Mouse (Mus musculus): ENCODE measurements around the gene Mpzl1. TPM values are rescaled to one million over a fixed set of nuclear protein-coding genes. Genes with fewer than 3 reads are reported as not detected.

Gene Mpzl1
- polyA plus RNA-seq, 1 experiment from 2014 or later, result 164 TPM

- Histone ChIP-seq H3K27ac (no peak overlapping the region), H3K9me3 (no peaks in the 10 kb centered on the region), H3K27me3 (no peaks in the 10 kb centered on the region), H3K4me1 (no peaks in the 10 kb centered on the region), H3K4me2 (replicated peaks) (no peak overlapping the region), H3K4me3 (no peak overlapping the region), H3K9ac (no peak overlapping the region), H3K36me3 (peaks cover 4% of the 10 kb centered on the region; the same call in 1 of the 2 replicates)
- 85% methylated on average over 14 of the region's 14 CpGs for WGBS
- no peak for ATAC-seq (ENCODE audit: insufficient number of reproducible peaks, insufficient read depth, low FRiP score, low TSS enrichment)
Observed at GRCm38 (mm10) chr1:165653126-165653885, 19.0 kb upstream of the Mpzl1 start.

GRCm38 (mm10) chr1:165652507-165652906, 18.2 kb upstream of the Mpzl1 start:
- WGBS, result 57% methylated on average over 2 of the region's 2 CpGs
- Histone ChIP-seq H3K9me3 (no peaks in the 10 kb centered on the region), H3K27me3 (no peaks in the 10 kb centered on the region), H3K9ac (no peak overlapping the region), H3K36me3 (peaks cover 4% of the 10 kb centered on the region; the same call in 1 of the 2 replicates), H3K27ac (no peak overlapping the region), H3K4me1 (no peaks in the 10 kb centered on the region), H3K4me2 (replicated peaks) (no peak overlapping the region), H3K4me3 (no peak overlapping the region)
- no peak for ATAC-seq (ENCODE audit: insufficient number of reproducible peaks, insufficient read depth, low FRiP score, low TSS enrichment)

GRCm38 (mm10) chr1:165651158-165651557, 16.8 kb upstream of the Mpzl1 start:
- Histone ChIP-seq H3K9ac (no peak overlapping the region), H3K27me3 (no peaks in the 10 kb centered on the region), H3K4me1 (no peaks in the 10 kb centered on the region), H3K27ac (no peak overlapping the region), H3K4me2 (replicated peaks) (no peak overlapping the region), H3K9me3 (no peaks in the 10 kb centered on the region), H3K4me3 (no peak overlapping the region), H3K36me3 (no peaks in the 10 kb centered on the region)
- ATAC-seq (ENCODE audit: insufficient number of reproducible peaks, insufficient read depth, low FRiP score, low TSS enrichment), result no peak
- 70% methylated on average over 5 of the region's 5 CpGs for WGBS

- H3K27ac ChIP-seq, result no peak overlapping the region
- 75% methylated on average over 4 of the region's 4 CpGs for WGBS
- H3K36me3 ChIP-seq, result no peaks in the 10 kb centered on the region
- no peak overlapping the region for H3K9ac ChIP-seq
- H3K4me3 ChIP-seq, result no peak overlapping the region
- H3K4me1 ChIP-seq, result no peaks in the 10 kb centered on the region
- no peak for ATAC-seq (ENCODE audit: insufficient number of reproducible peaks, insufficient read depth, low FRiP score, low TSS enrichment)
- no peaks in the 10 kb centered on the region for H3K27me3 ChIP-seq
- no peak overlapping the region for H3K4me2 ChIP-seq (replicated peaks)
- no peaks in the 10 kb centered on the region for H3K9me3 ChIP-seq
Observed at GRCm38 (mm10) chr1:165645102-165645501, 10.8 kb upstream of the Mpzl1 start.

DNA sequence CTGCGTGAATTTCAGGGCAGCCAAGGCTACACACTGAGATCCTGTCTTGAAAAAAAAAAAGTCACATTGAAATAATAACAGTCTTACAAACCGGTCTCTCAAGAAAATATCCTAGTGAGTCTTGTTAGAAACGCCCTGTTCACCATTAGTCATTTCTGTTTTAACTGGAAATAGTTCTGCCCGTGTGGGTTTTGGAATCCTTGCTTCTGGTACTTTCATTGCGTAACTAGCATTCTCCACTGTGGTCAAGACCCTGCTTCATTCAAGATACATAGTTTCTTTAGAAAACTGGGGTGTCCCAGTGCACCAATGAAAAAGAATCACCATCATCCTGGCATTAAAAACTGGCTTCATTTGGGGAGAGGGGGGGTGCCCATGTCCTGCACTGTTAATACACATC, 9.4 kb upstream of the Mpzl1 start:
- H3K4me3 ChIP-seq, result no peak overlapping the region
- 72% methylated on average over 5 of the region's 5 CpGs for WGBS
- no peaks in the 10 kb centered on the region for H3K27me3 ChIP-seq
- no peak overlapping the region for H3K27ac ChIP-seq
- ATAC-seq (ENCODE audit: insufficient number of reproducible peaks, insufficient read depth, low FRiP score, low TSS enrichment), result no peak
- no peaks in the 10 kb centered on the region for H3K4me1 ChIP-seq
- no peak overlapping the region for H3K4me2 ChIP-seq (replicated peaks)
- H3K9me3 ChIP-seq, result no peaks in the 10 kb centered on the region
- no peak overlapping the region for H3K9ac ChIP-seq
- no peaks in the 10 kb centered on the region for H3K36me3 ChIP-seq

GRCm38 (mm10) chr1:165642780-165643311, 8.5 kb upstream of the Mpzl1 start:
- H3K9ac ChIP-seq, result peak overlapping the region; percentile 83
- peak overlapping the region; percentile 61 for H3K4me2 ChIP-seq (replicated peaks)
- 0% methylated on average over 15 of the region's 16 CpGs for WGBS
- H3K4me1 ChIP-seq, result no peaks in the 10 kb centered on the region
- peak overlapping the region; percentile 79 for H3K4me3 ChIP-seq
- H3K27me3 ChIP-seq, result no peaks in the 10 kb centered on the region
- peak; percentile 73 for ATAC-seq (ENCODE audit: insufficient number of reproducible peaks, insufficient read depth, low FRiP score, low TSS enrichment)
- H3K9me3 ChIP-seq, result no peaks in the 10 kb centered on the region
- peak overlapping the region; percentile 95 for H3K27ac ChIP-seq
- H3K36me3 ChIP-seq, result no peaks in the 10 kb centered on the region

- under 1% methylated on average over 75 of the region's 75 CpGs for WGBS
- Histone ChIP-seq H3K4me3 (peak overlapping the region; percentile 79), H3K36me3 (no peaks in the 10 kb centered on the region), H3K9me3 (no peaks in the 10 kb centered on the region), H3K4me2 (replicated peaks) (peak overlapping the region; percentile 61), H3K27ac (peak overlapping the region; percentile 95), H3K27me3 (no peaks in the 10 kb centered on the region), H3K4me1 (no peaks in the 10 kb centered on the region), H3K9ac (peak overlapping the region; percentile 83)
- peak; percentile 53 for ATAC-seq (ENCODE audit: insufficient number of reproducible peaks, insufficient read depth, low FRiP score, low TSS enrichment)
Observed at GRCm38 (mm10) chr1:165641786-165642771, 7.7 kb upstream of the Mpzl1 start.

DNA sequence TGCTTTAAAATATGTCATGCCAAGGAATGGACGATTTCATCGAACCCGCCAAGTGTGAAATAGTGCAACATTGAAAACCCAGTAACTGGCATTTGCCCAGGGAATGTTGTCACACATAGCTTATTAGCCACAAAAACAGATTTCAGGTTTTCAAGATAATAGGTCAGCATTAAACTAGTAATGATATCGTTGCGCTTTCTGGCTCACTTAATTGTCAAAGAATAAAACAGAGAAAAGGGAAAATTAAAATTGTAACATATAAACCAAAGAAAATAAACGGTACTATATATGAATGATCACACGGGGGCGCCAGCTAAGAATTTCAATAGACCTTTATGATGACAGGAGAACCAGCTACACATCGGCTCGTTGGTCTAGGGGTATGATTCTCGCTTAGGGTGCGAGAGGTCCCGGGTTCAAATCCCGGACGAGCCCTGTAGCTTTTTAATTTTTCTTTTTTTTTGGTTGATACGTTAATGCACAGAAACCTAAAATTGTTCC, 7.0 kb upstream of the Mpzl1 start:
- WGBS, result 7% methylated on average over 16 of the region's 16 CpGs
- Histone ChIP-seq H3K4me1 (no peaks in the 10 kb centered on the region), H3K4me3 (peak overlapping the region; percentile 79), H3K36me3 (no peaks in the 10 kb centered on the region), H3K9me3 (no peaks in the 10 kb centered on the region), H3K4me2 (replicated peaks) (peak overlapping the region; percentile 61), H3K9ac (no peak overlapping the region), H3K27ac (no peak overlapping the region), H3K27me3 (no peaks in the 10 kb centered on the region)
- 0 out of 2 replicates have a peak, but pooled peaks have one; percentile 36 for ATAC-seq (ENCODE audit: insufficient number of reproducible peaks, insufficient read depth, low FRiP score, low TSS enrichment)

DNA sequence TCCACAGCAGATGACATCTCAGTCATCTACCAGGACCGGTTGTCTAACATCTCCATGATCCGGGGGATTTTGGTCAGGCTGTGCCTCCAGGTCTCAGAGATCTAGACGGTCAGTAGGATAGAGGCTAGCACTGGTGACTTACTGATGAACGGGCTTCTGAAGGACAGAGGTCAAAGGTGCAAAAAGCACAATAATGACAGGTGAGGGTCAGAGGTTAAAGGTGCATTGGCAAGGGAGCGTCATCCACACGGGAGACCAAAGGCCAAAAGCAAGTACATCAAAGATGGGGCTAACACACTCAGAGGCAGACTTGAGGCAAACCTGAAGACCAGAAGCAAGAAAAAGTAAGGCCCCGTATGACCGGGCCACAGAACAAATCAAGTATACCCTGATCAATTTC, 2.0 kb upstream of the Mpzl1 start:
- no peak overlapping the region for H3K4me2 ChIP-seq (replicated peaks)

DNA sequence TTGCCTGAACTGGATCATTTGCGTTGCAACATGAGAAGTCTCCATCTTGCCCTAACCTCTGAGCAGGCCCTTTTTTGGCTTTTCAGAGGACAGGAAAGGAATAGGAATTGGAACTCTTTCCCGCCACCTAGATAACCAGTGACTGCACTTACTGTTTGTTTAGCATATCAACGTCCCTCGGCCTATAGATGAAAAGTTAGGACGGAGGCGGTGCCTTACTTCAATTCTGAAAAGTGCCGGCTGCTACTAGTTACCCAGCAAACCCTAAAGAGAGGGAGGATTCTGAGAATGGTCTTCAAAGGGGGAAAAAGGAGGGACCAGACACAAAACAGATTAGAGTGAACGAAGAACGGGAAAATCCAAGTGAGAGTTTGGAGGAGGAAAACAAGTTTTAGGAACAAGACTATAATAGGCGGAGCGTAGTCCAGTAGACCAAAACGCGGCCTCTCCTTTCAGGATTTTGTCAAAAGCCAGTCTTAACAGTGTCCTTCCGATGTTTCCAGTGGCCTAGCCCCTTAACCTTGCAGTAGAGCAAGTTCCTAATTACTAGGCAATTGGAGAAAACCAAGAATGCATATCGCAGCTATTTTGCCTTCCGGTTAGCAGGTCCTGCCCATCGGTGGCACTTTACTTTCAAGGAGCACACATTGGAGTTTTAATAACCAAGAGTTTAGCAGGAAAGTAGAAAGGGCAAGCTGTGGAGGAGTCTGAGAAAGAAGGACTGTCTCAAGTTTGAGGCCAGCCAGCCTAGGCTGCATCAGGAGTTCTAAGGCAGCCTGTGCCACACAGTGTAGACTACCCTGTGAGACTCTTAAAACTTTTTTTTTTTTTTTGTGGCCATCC, 938 bp upstream of the Mpzl1 start:
- Histone ChIP-seq H3K4me3 (peak overlapping the region; percentile 61), H3K27me3 (no peaks in the 10 kb centered on the region), H3K4me2 (replicated peaks) (peak overlapping the region; percentile 68), H3K9ac (0 out of 2 replicates have a peak overlapping the region, but pooled peaks have one; percentile 11), H3K4me1 (peaks cover 24% of the 10 kb centered on the region), H3K36me3 (no peaks in the 10 kb centered on the region), H3K9me3 (no peaks in the 10 kb centered on the region), H3K27ac (peak overlapping the region; percentile 88)
- ATAC-seq (ENCODE audit: insufficient number of reproducible peaks, insufficient read depth, low FRiP score, low TSS enrichment), result no peak
- 23% methylated on average over 17 of the region's 17 CpGs for WGBS

More for the DNA sequence above, 2.0 kb upstream of the Mpzl1 start:
- no peaks in the 10 kb centered on the region for H3K36me3 ChIP-seq
- no peaks in the 10 kb centered on the region for H3K27me3 ChIP-seq
- ATAC-seq (ENCODE audit: insufficient number of reproducible peaks, insufficient read depth, low FRiP score, low TSS enrichment), result no peak
- no peak overlapping the region for H3K4me3 ChIP-seq
- no peaks in the 10 kb centered on the region for H3K9me3 ChIP-seq
- H3K4me1 ChIP-seq, result peaks cover 21% of the 10 kb centered on the region
- no peak overlapping the region for H3K27ac ChIP-seq
- H3K9ac ChIP-seq, result no peak overlapping the region
- 62% methylated on average over 8 of the region's 8 CpGs for WGBS

GRCm38 (mm10) chr1:165633345-165633744, 993 bp downstream of the Mpzl1 start:
- WGBS, result 3% methylated on average over 12 of the region's 12 CpGs
- peaks cover 34% of the 10 kb centered on the region for H3K4me1 ChIP-seq

More at GRCm38 (mm10) chr1:165633345-165633744, 993 bp downstream of the Mpzl1 start:
- H3K9ac ChIP-seq, result peak overlapping the region; percentile 82
- 0 out of 2 replicates have a peak, but pooled peaks cover 4% of the 10 kb centered on the region for H3K36me3 ChIP-seq
- H3K4me3 ChIP-seq, result peak overlapping the region; percentile 61
- no peak overlapping the region for H3K27ac ChIP-seq
- ATAC-seq (ENCODE audit: insufficient number of reproducible peaks, insufficient read depth, low FRiP score, low TSS enrichment), result no peak
- no peaks in the 10 kb centered on the region for H3K27me3 ChIP-seq
- H3K4me2 ChIP-seq (replicated peaks), result peak overlapping the region; percentile 68
- H3K9me3 ChIP-seq, result no peaks in the 10 kb centered on the region
